In genomic region chr19:21943407-21943806, GRCm38 (mm10) we compare ENCODE assay signal across 10 mouse cellular contexts.
DNase-seq lines count a peak whose midpoint lies in the region; ATAC-seq and TF ChIP-seq lines count a peak whose summit lies in the region.
"Had no signal": no experiment of that assay in that cellular context is flagged by ENCODE, and none has a peak within 500 bp of the region (broad histone marks: within the 10 kb centered on the region; RNA-seq: fewer than 3 reads in every experiment).

No protein-coding gene starts in this region.

- in situ Hi-C loops in CH12.LX (cut with MboI; ENCODE audit: low pct_ligation_motif_present, low pct_unique_long_range_greater_than_20kb, low sequenced_read_pairs) = loop anchor here (10.0 kb wide), 1 partner anchor 169 kb away; the partner anchor contains the start of gene Cemip2

- no peaks in the 10 kb centered on the region for H3K9me3 ChIP-seq in forebrain, postnatal 0 days (ENCODE audit: low read length)
- no peaks in the 10 kb centered on the region for H3K9me3 ChIP-seq in forebrain, embryonic 11.5 days (ENCODE audit: control insufficient read depth, low read length)
- no peaks in the 10 kb centered on the region for H3K9me3 ChIP-seq in CH12.LX (replicated peaks; ENCODE audit: low read length)
- no peaks in the 10 kb centered on the region for H3K9me3 ChIP-seq in midbrain, embryonic 14.5 days (ENCODE audit: control insufficient read depth, low read length)
- H3K9me3 ChIP-seq: G1E; megakaryocyte, embryonic 14.5 days had no signal

- TF ChIP-seq RAD21 in CH12.LX (IDR thresholded peaks at IDR 0.05; ENCODE audit: low read depth, low read length) = peak; percentile 73

- H3K9ac ChIP-seq in forebrain, postnatal 0 days = no peak overlapping the region
- no peak overlapping the region for H3K9ac ChIP-seq in forebrain, embryonic 11.5 days (ENCODE audit: low read length)
- H3K9ac ChIP-seq in CH12.LX (ENCODE audit: insufficient read depth, low read depth) = no peak overlapping the region
- no peak overlapping the region for H3K9ac ChIP-seq in midbrain, embryonic 14.5 days (replicated peaks; ENCODE audit: low read length)

- H3K79me2 ChIP-seq in CH12.LX (replicated peaks; ENCODE audit: control insufficient read depth, extremely low read depth, insufficient read depth, poor library complexity, severe bottlenecking) = no peaks in the 10 kb centered on the region

- no peak overlapping the region for H3K4me2 ChIP-seq in forebrain, postnatal 0 days (ENCODE audit: low read depth)
- no peak overlapping the region for H3K4me2 ChIP-seq in forebrain, embryonic 11.5 days (ENCODE audit: low read depth, low read length, severe bottlenecking)
- no peak overlapping the region for H3K4me2 ChIP-seq in CH12.LX (ENCODE audit: insufficient read depth, low read depth, poor library complexity, severe bottlenecking)
- H3K4me2 ChIP-seq in midbrain, embryonic 14.5 days (ENCODE audit: low read length) = no peak overlapping the region

- no peaks in the 10 kb centered on the region for H3K36me3 ChIP-seq in forebrain, postnatal 0 days (ENCODE audit: insufficient read depth)
- no peaks in the 10 kb centered on the region for H3K36me3 ChIP-seq in forebrain, embryonic 11.5 days (ENCODE audit: control insufficient read depth, insufficient read depth, low read length)
- H3K36me3 ChIP-seq in CH12.LX (replicated peaks in 1 of 2; ENCODE audit: control insufficient read depth in 1 of 2, insufficient read depth in 1 of 2, low read length in 1 of 2) = no peaks in the 10 kb centered on the region
- H3K36me3 ChIP-seq in midbrain, embryonic 14.5 days (ENCODE audit: control insufficient read depth, insufficient read depth, low read length) = no peaks in the 10 kb centered on the region
- H3K36me3 ChIP-seq: G1E had no signal

- no peak overlapping the region for H3K4me3 ChIP-seq in forebrain, postnatal 0 days (ENCODE audit: low read depth, low read length)
- H3K4me3 ChIP-seq in forebrain, embryonic 11.5 days (ENCODE audit: low read depth, low read length) = no peak overlapping the region
- H3K4me3 ChIP-seq in CH12.LX (replicated peaks in 1 of 3; ENCODE audit: low read depth in 2 of 3, low read length in 2 of 3, poor library complexity in 1 of 3) = no peak overlapping the region
- H3K4me3 ChIP-seq in midbrain, embryonic 14.5 days (replicated peaks; ENCODE audit: low read depth, low read length) = no peak overlapping the region
- H3K4me3 ChIP-seq: megakaryocyte, embryonic 14.5 days had no signal

- TF ChIP-seq POLR2A in CH12.LX (IDR thresholded peaks at IDR 0.05; ENCODE audit: low read depth, low read length) = no peak

- no peak overlapping the region for H3K27ac ChIP-seq in forebrain, postnatal 0 days (ENCODE audit: low read depth, low read length)
- no peak overlapping the region for H3K27ac ChIP-seq in forebrain, embryonic 11.5 days (ENCODE audit: low read depth, low read length)
- no peak overlapping the region for H3K27ac ChIP-seq in CH12.LX (ENCODE audit: insufficient read depth, low read depth)
- no peak overlapping the region for H3K27ac ChIP-seq in midbrain, embryonic 14.5 days (replicated peaks; ENCODE audit: low read depth, low read length)

- no peaks in the 10 kb centered on the region for H3K4me1 ChIP-seq in forebrain, postnatal 0 days (ENCODE audit: insufficient read depth)
- no peaks in the 10 kb centered on the region for H3K4me1 ChIP-seq in forebrain, embryonic 11.5 days (replicated peaks; ENCODE audit: control insufficient read depth, insufficient read depth, low read length)
- H3K4me1 ChIP-seq in CH12.LX (ENCODE audit: control insufficient read depth in 1 of 2, insufficient read depth in 2 of 2) = peaks cover 9 to 28% of the 10 kb centered on the region in 2 experiments
- H3K4me1 ChIP-seq in midbrain, embryonic 14.5 days (ENCODE audit: control insufficient read depth, insufficient read depth, low read length) = no peaks in the 10 kb centered on the region

- ATAC-seq in forebrain, postnatal 0 days = no peak
- no peak for ATAC-seq in forebrain, embryonic 11.5 days (replicated peaks; ENCODE audit: low FRiP score)
- no peak for ATAC-seq in midbrain, embryonic 14.5 days (ENCODE audit: low FRiP score, low TSS enrichment)

- peak; percentile 24; the same call in 1 of the 2 replicates for TF ChIP-seq CTCF in forebrain, postnatal 0 days (IDR thresholded peaks at IDR 0.05; ENCODE audit: low read depth)
- peak in 1 of 2 experiments; percentile 65; a peak in 2 of 4 replicates for TF ChIP-seq CTCF in CH12.LX (conservative IDR thresholded peaks at IDR 0.05 in 1 of 2, IDR thresholded peaks at IDR 0.05 in 1 of 2; ENCODE audit: low read depth in 2 of 2, low read length in 2 of 2)

- intact Hi-C loops in gastrocnemius, postnatal 14 days (cut with DNase I; ENCODE audit: low total_unique reads) = loop anchor here (10.0 kb wide), 1 partner anchor 169 kb away; the partner anchor contains the start of gene Cemip2

- no peak for TF ChIP-seq EP300 in CH12.LX (IDR thresholded peaks at IDR 0.05; ENCODE audit: low read length)

- 65% methylated on average over 4 of the region's 4 CpGs for WGBS in forebrain, postnatal 0 days
- 67% methylated on average over 4 of the region's 4 CpGs for WGBS in forebrain, embryonic 11.5 days
- WGBS in midbrain, embryonic 14.5 days = 66% methylated on average over 4 of the region's 4 CpGs

- dilution Hi-C loops in CH12.LX (cut with MboI; ENCODE audit: extremely low pct_ligation_motif_present, extremely low pct_unique_long_range_greater_than_20kb, low sequenced_read_pairs) = no loop called here

- no peaks in the 10 kb centered on the region for H3K27me3 ChIP-seq in forebrain, postnatal 0 days (ENCODE audit: insufficient read depth, low read length)
- no peaks in the 10 kb centered on the region for H3K27me3 ChIP-seq in forebrain, embryonic 11.5 days (ENCODE audit: control insufficient read depth, insufficient read depth, low read length)
- H3K27me3 ChIP-seq in CH12.LX (replicated peaks) = no peaks in the 10 kb centered on the region
- no peaks in the 10 kb centered on the region for H3K27me3 ChIP-seq in midbrain, embryonic 14.5 days (ENCODE audit: control insufficient read depth, insufficient read depth, low read length)

- no peak for DNase-seq in forebrain, postnatal 0 days
- no peak for DNase-seq in forebrain, embryonic 11.5 days (ENCODE audit: low spot score)
- DNase-seq in CH12.LX (ENCODE audit: extremely low read depth) = peak; percentile 17
- peak; percentile 25 for DNase-seq in gastrocnemius, postnatal 14 days
- peak; percentile 39 to 66 for DNase-seq in kidney, postnatal 36 days
- DNase-seq in thymus, adult 18-20 months = no peak
- DNase-seq in midbrain, embryonic 14.5 days = no peak
- DNase-seq in layer of hippocampus, adult 8-10 months (ENCODE audit: low spot score in 2 of 2) = no peak

TF ChIP-seq in CH12.LX, 34 proteins besides CTCF, POLR2A, EP300 and RAD21:
- TF ChIP-seq MXI1 (IDR thresholded peaks at IDR 0.05; ENCODE audit: low read depth, low read length) = no peak
- TF ChIP-seq USF1 (IDR thresholded peaks at IDR 0.05; ENCODE audit: low read depth, low read length) = no peak
- TF ChIP-seq SMC3 (IDR thresholded peaks at IDR 0.05; ENCODE audit: low read depth, low read length) = peak; percentile 68

Comparison
In these comparisons a context has a peak if more than half of its experiments do, and no peak if none do; other contexts are left out.
1. DNase-seq: peak in CH12.LX (single experiment), gastrocnemius, postnatal 14 days (single experiment) and kidney, postnatal 36 days (2 of 2); none in forebrain, postnatal 0 days (single experiment), forebrain, embryonic 11.5 days (single experiment), thymus, adult 18-20 months (0 of 2), midbrain, embryonic 14.5 days (single experiment) and layer of hippocampus, adult 8-10 months (0 of 2).